Comparison of ENCODE assay signal across 26 mouse cellular contexts in genomic region chr10:48813796-48814195, GRCm38 (mm10).
"Had no signal": no experiment of that assay in that cellular context is flagged by ENCODE, and none has a peak within 500 bp of the region (broad histone marks: within the 10 kb centered on the region; RNA-seq: fewer than 3 reads in every experiment).

No protein-coding gene starts in this region.

- H3K9ac ChIP-seq: embryonic facial prominence, embryonic 12.5 days; embryonic facial prominence, embryonic 13.5 days; embryonic facial prominence, embryonic 15.5 days; forebrain, embryonic 12.5 days; forebrain, embryonic 13.5 days; forebrain, embryonic 15.5 days; forebrain, postnatal 0 days had no signal

- DNase-seq: cerebellum, adult 9-10 months; cerebellum, adult 9-11 months; cerebellum, postnatal 10 days; cerebellum, postnatal 14 days; cerebellum, postnatal 25 days; cerebellum, postnatal 36 days; embryo, embryonic 11 days; forebrain, postnatal 0 days; gastrocnemius, adult 2 months; gastrocnemius, postnatal 10 days; gastrocnemius, postnatal 14 days; gastrocnemius, postnatal 25 days; gastrocnemius, postnatal 36 days; heart, adult 18-20 months; heart, adult 2 months had no signal

- H3K36me3 ChIP-seq: embryonic facial prominence, embryonic 10.5 days; embryonic facial prominence, embryonic 12.5 days; embryonic facial prominence, embryonic 13.5 days; embryonic facial prominence, embryonic 15.5 days; forebrain, embryonic 10.5 days; forebrain, embryonic 12.5 days; forebrain, embryonic 15.5 days had no signal

- H3K27ac ChIP-seq: embryonic facial prominence, embryonic 10.5 days; embryonic facial prominence, embryonic 12.5 days; embryonic facial prominence, embryonic 13.5 days; embryonic facial prominence, embryonic 15.5 days; forebrain, embryonic 10.5 days; forebrain, embryonic 12.5 days; forebrain, embryonic 13.5 days; forebrain, embryonic 15.5 days; gastrocnemius, adult 2 months; heart, adult 2 months had no signal

- H3K4me2 ChIP-seq: embryonic facial prominence, embryonic 12.5 days; embryonic facial prominence, embryonic 13.5 days; embryonic facial prominence, embryonic 15.5 days; forebrain, embryonic 12.5 days; forebrain, embryonic 13.5 days; forebrain, embryonic 15.5 days had no signal

- H3K9me3 ChIP-seq: embryonic facial prominence, embryonic 10.5 days; embryonic facial prominence, embryonic 12.5 days; embryonic facial prominence, embryonic 13.5 days; embryonic facial prominence, embryonic 15.5 days; forebrain, embryonic 10.5 days; forebrain, embryonic 12.5 days; forebrain, embryonic 13.5 days; forebrain, embryonic 15.5 days had no signal

- H3K4me3 ChIP-seq: embryonic facial prominence, embryonic 10.5 days; embryonic facial prominence, embryonic 12.5 days; embryonic facial prominence, embryonic 13.5 days; embryonic facial prominence, embryonic 15.5 days; erythroblast, embryonic 14.5 days; forebrain, embryonic 10.5 days; forebrain, embryonic 12.5 days; forebrain, embryonic 13.5 days; forebrain, embryonic 15.5 days; gastrocnemius, adult 2 months; heart, adult 2 months had no signal

- H3K4me1 ChIP-seq: embryonic facial prominence, embryonic 10.5 days; embryonic facial prominence, embryonic 12.5 days; embryonic facial prominence, embryonic 13.5 days; embryonic facial prominence, embryonic 15.5 days; forebrain, embryonic 10.5 days; forebrain, embryonic 12.5 days; forebrain, embryonic 13.5 days; forebrain, embryonic 15.5 days had no signal

- ATAC-seq: forebrain, embryonic 13.5 days; forebrain, embryonic 14.5 days; forebrain, embryonic 15.5 days; forebrain, embryonic 16.5 days; forebrain, postnatal 0 days had no signal

- H3K27me3 ChIP-seq: embryonic facial prominence, embryonic 12.5 days; embryonic facial prominence, embryonic 13.5 days; embryonic facial prominence, embryonic 15.5 days; forebrain, embryonic 12.5 days; forebrain, embryonic 13.5 days; forebrain, embryonic 15.5 days had no signal
